Mouse (Mus musculus) intestine, embryonic 14.5 days (tissue): ENCODE measurements at regions not wholly inside any gene's neighbourhood (a gene's known extent, or its start where the extent isn't known, plus 50 kb on each side); places are given as distances from the start of the nearest gene placed in this dataset.

Source experiments
- ATAC-seq: fragments of 200-750 bp; cut with Nextera tagmentation; replicated peaks from 2 replicates; pipeline ENCODE4 v1.8.0; 2017; ENCODE audit warnings: low read depth, moderate number of reproducible peaks, moderate TSS enrichment, moderate library complexity; ENCODE audit not compliant: low FRiP score, low TSS enrichment
- DNase-seq: peaks from one replicate; pipeline ENCODE4 v3.0.0-alpha.2; 2018; ENCODE audit warnings: low spot score
- H3K27ac ChIP-seq: fragments of 300-500 bp; sonication (generic); 2 replicates; pipeline ENCODE4 v1.5.1; 2014; ENCODE audit warnings: low read depth, mild to moderate bottlenecking, control low read depth
- H3K27me3 ChIP-seq: fragments of 300-500 bp; sonication (generic); replicated peaks from 2 replicates; pipeline ENCODE4 v1.6.1; 2014; ENCODE audit warnings: low read length, control low read depth; ENCODE audit not compliant: control insufficient read depth, insufficient read depth
- H3K36me3 ChIP-seq: fragments of 300-500 bp; sonication (generic); 2 replicates; pipeline ENCODE4 v1.6.1; 2014; ENCODE audit warnings: low read length, control low read depth; ENCODE audit not compliant: control insufficient read depth, insufficient read depth
- H3K4me1 ChIP-seq: fragments of 300-500 bp; sonication (generic); replicated peaks from 2 replicates; pipeline ENCODE4 v1.6.1; 2014; ENCODE audit warnings: low read length, control low read depth, mixed read lengths; ENCODE audit not compliant: control insufficient read depth, insufficient read depth
- H3K4me2 ChIP-seq: fragments of 300-500 bp; sonication (generic); 2 replicates; pipeline ENCODE4 v1.6.1; 2014; ENCODE audit warnings: low read length
- H3K4me3 ChIP-seq: fragments of 300-500 bp; sonication (generic); 2 replicates; pipeline ENCODE4 v1.5.1; 2014; ENCODE audit warnings: low read depth, low read length, control low read depth, mixed read lengths
- H3K9ac ChIP-seq: fragments of 300-500 bp; sonication (generic); 2 replicates; pipeline ENCODE4 v1.6.1; 2014; ENCODE audit warnings: mild to moderate bottlenecking, low read length
- H3K9me3 ChIP-seq: fragments of 300-500 bp; sonication (generic); 2 replicates; pipeline ENCODE4 v1.6.1; 2016; ENCODE audit warnings: low read length, control low read depth; ENCODE audit not compliant: control insufficient read depth
- WGBS: fragments of 180-500 bp; shearing (Covaris S2); extraction: QIAGEN DNeasy Blood & Tissue Kit; methylation state at CpG from one replicate; pipeline ENCODE4 v1.1.7; 2014; 5-methylcytosine and 5-hydroxymethylcytosine counted together

DNA sequence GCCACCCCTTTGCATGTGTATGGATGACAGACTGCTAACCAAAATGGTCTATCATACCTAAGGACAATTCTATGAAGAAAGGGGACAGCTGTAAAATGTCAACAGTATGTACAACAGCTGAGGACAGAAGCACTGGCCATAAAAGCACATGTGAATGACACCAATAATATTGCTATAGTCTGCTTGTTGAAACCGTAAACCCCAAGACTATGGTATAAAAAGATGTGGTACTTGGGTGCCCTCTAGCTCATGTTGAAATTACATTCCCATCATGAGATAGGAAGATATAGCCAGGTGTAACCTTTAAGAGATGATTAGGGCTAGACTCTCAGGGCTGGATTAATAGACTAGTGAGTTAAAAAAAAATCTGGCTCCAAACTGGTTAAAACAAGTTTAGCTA lies 361.6 kb upstream of the Sptlc3 start:
- Histone ChIP-seq H3K4me3 (no peak overlapping the region), H3K36me3 (no peaks in the 10 kb centered on the region), H3K4me1 (no peaks in the 10 kb centered on the region), H3K9ac (no peak overlapping the region), H3K9me3 (no peaks in the 10 kb centered on the region), H3K27me3 (no peaks in the 10 kb centered on the region), H3K27ac (no peak overlapping the region), H3K4me2 (no peak overlapping the region)
- DNase-seq (no peak), ATAC-seq (no peak)
- WGBS, result 41% methylated on average over 1 of the region's 1 CpGs

DNA sequence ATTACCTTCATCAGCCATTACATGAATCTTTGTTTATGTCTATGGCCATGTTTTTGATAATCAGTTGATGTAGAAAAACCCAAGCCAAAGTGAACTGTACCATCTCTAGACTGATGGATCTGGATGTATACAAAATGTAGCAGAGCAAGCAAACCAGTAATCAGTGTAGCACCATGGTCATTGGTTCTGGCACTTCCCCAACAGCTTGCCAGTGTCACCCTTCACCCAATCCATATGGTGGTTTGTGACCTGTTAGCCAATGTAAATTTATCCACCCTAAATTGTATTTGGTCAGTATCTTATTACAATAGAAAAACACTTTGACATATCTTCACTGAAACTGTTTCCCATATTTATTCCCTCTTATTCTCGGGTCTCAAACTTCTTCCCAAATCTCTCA lies 346.7 kb upstream of the Sptlc3 start:
- DNase-seq, result no peak
- Histone ChIP-seq H3K9me3 (no peaks in the 10 kb centered on the region), H3K4me1 (no peaks in the 10 kb centered on the region), H3K27ac (no peak overlapping the region), H3K27me3 (no peaks in the 10 kb centered on the region), H3K9ac (no peak overlapping the region), H3K4me2 (no peak overlapping the region), H3K4me3 (no peak overlapping the region), H3K36me3 (no peaks in the 10 kb centered on the region)
- no peak for ATAC-seq
- WGBS, result 84% methylated on average over 1 of the region's 1 CpGs

DNA sequence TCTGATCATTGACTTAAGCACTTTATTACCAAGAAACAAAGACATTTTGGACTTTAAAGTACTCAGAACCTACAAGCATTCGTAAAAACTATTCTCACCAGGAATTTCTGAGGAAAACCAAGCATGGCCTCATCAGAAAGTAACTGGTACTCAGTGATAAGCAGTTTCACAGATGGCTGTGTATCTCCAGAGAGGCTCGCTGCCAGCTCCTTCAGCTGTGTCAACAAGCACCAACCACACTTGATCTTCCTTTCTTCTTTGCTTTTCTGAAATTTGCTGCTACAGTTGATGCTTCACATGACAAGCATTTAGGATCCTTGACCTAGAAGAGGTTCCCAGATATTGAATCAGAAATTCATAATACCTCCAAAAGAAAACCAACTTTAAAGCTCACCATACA lies 314.1 kb upstream of the Sptlc3 start:
- 81% methylated on average over 2 of the region's 2 CpGs for WGBS
- ATAC-seq, result no peak
- H3K4me1 ChIP-seq, result no peaks in the 10 kb centered on the region

DNA sequence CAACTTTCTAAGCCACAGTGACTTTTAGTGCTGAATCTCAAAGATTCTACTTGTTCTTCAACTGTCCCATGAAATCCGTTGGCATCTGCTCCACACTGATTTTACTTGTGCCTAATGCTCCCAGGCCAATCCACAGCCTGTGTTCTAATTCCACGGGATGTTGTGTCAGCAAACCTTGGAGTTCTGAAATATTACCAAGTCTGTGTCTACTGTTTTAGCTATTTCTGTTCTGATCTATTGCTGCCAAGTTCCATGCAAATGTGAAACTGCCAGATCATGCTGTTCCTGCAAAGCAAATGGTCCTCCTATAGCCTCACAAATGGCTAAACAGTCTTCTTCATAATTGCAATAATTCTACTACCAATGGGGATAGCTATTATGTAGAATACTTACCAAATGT lies 295.4 kb upstream of the Sptlc3 start:
- no peaks in the 10 kb centered on the region for H3K9me3 ChIP-seq
- H3K4me2 ChIP-seq, result no peak overlapping the region
- no peak for DNase-seq
- H3K36me3 ChIP-seq, result no peaks in the 10 kb centered on the region
- H3K27me3 ChIP-seq, result no peaks in the 10 kb centered on the region
- WGBS, result 75% methylated on average over 2 of the region's 2 CpGs
- no peaks in the 10 kb centered on the region for H3K4me1 ChIP-seq
- H3K4me3 ChIP-seq, result no peak overlapping the region
- no peak for ATAC-seq
- no peak overlapping the region for H3K27ac ChIP-seq
- no peak overlapping the region for H3K9ac ChIP-seq

More for the DNA sequence above, 314.1 kb upstream of the Sptlc3 start:
- DNase-seq, result no peak
- H3K27me3 ChIP-seq, result no peaks in the 10 kb centered on the region
- no peak overlapping the region for H3K4me3 ChIP-seq
- H3K9ac ChIP-seq, result no peak overlapping the region
- H3K27ac ChIP-seq, result no peak overlapping the region
- H3K9me3 ChIP-seq, result no peaks in the 10 kb centered on the region
- no peak overlapping the region for H3K4me2 ChIP-seq
- no peaks in the 10 kb centered on the region for H3K36me3 ChIP-seq

DNA sequence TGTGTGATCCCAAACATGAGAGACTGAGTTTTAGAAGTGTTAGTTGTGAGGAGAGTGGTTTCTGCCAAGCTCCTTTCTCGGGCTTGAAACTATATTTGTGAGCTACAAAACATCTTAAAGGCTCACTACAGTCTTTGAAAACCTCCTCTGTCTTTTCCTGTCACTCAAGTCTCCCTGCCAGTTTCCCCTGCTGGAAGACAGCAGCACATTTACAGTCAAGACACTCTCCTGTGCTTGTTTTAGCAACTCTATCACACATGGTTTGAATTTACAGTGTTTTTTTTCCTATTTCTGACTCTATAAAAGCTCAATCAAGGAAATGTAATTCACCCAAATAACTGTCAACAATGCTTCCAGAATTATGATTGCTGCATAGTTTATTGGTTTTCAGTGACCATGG lies 286.1 kb upstream of the Sptlc3 start:
- DNase-seq, result no peak
- no peaks in the 10 kb centered on the region for H3K27me3 ChIP-seq
- no peak overlapping the region for H3K4me3 ChIP-seq
- 51% methylated on average over 1 of the region's 1 CpGs for WGBS
- H3K27ac ChIP-seq, result no peak overlapping the region
- H3K9me3 ChIP-seq, result no peaks in the 10 kb centered on the region
- H3K4me1 ChIP-seq, result no peaks in the 10 kb centered on the region
- no peak for ATAC-seq
- no peak overlapping the region for H3K4me2 ChIP-seq
- no peak overlapping the region for H3K9ac ChIP-seq
- H3K36me3 ChIP-seq, result no peaks in the 10 kb centered on the region

DNA sequence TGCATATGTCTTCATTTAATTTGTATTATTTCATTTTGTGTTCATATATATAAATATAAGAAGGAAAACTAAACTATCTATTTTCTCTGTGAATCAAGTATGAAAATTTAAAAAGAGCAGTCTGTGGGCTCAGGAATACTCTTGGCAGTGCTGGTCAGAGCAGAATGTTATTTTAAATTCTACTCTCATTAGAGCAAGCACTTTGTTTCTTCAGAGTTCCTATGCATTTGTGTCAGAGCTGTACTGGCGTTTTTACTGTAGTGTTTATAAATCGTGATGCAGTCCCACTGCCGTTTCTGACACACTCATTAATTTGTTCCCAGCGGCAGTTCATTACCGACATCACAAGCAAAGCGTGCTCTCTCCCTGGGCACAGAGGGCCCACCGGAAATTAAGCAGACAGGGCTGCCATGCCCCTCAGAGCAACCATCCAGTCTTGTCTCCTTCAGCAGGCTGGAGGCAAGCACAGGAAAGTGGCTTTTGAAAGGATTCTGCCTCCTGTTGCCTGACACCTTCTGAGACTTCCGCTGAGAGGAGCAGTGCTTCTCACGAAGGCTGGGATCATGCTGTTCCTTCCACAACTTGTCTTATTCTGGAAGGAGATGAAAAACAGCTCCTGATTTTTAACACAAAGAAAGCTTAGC lies 272.8 kb upstream of the Sptlc3 start:
- H3K36me3 ChIP-seq, result no peaks in the 10 kb centered on the region
- 22% methylated on average over 9 of the region's 9 CpGs for WGBS
- no peaks in the 10 kb centered on the region for H3K27me3 ChIP-seq
- 0 out of 2 replicates have a peak overlapping the region, but pooled peaks have one; percentile 13 for H3K9ac ChIP-seq
- no peaks in the 10 kb centered on the region for H3K9me3 ChIP-seq
- ATAC-seq, result no peak
- H3K4me3 ChIP-seq, result no peak overlapping the region
- peak overlapping the region; percentile 64 for H3K27ac ChIP-seq
- H3K4me2 ChIP-seq, result peak overlapping the region; percentile 35
- no peaks in the 10 kb centered on the region for H3K4me1 ChIP-seq
- peak; percentile 58 for DNase-seq

DNA sequence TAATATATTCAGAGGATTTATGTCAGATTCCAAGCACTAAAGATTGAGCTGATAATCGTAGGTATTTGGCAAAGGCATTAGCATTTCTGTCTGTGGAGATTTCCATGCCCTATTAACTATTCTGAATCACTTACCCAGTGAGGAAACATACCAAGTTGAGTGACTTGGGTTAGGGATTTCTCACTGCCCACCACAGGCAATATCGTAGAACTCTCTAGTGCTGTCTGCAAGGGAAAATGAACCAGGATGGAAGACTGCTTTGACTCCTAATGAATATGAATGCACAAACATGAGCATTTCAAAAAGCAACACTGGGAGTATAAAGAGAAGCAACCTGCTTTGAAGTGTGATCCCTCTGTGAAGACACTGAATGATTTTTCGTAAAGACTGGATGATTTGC lies 263.3 kb upstream of the Sptlc3 start:
- ATAC-seq, result no peak
- Histone ChIP-seq H3K4me1 (no peaks in the 10 kb centered on the region), H3K9me3 (no peaks in the 10 kb centered on the region), H3K27me3 (no peaks in the 10 kb centered on the region), H3K4me2 (no peak overlapping the region), H3K9ac (no peak overlapping the region), H3K4me3 (no peak overlapping the region), H3K36me3 (no peaks in the 10 kb centered on the region), H3K27ac (no peak overlapping the region)
- no peak for DNase-seq
- 70% methylated on average over 3 of the region's 3 CpGs for WGBS

DNA sequence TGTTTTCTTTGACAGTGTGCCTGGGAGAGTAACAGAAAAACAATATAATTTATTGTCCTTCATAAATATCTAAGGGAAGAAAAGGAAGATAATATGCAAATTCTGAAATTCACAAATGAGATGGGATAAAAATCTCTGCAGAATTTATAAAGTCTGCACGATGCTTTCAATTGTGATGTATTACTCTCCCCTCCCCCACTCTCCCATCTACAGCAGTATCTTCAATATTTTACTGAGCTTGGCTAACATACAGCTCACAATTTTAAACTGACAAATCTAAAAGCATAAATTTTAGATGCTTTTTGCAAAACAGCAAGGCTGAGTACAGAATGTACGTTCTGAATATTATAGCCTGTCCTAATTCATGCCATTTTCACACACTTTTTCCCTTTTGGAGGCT lies 243.6 kb upstream of the Sptlc3 start:
- Histone ChIP-seq H3K4me2 (no peak overlapping the region), H3K9me3 (no peaks in the 10 kb centered on the region), H3K9ac (no peak overlapping the region), H3K36me3 (no peaks in the 10 kb centered on the region), H3K27ac (no peak overlapping the region), H3K27me3 (no peaks in the 10 kb centered on the region), H3K4me1 (no peaks in the 10 kb centered on the region), H3K4me3 (no peak overlapping the region)
- WGBS, result 70% methylated on average over 2 of the region's 2 CpGs
- DNase-seq (no peak), ATAC-seq (no peak)

DNA sequence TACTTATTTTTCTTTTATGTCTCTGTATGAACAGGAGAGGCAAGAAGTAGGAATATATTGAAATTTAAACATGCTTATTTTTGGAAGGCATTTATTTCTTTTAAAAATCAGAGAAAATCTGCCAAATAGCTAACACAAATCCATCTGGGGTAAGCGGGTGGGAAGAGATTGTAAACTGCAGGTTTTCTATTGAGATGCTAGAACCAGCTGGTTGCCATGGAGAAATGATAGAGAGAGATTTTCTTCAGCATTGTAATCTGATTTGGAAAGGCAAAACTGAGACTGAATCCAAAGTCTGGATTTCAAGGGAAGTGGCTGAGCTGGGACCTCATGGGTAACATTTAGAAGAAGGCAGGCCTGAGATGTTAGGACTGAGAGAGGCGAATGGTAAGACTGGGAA lies 226.6 kb upstream of the Sptlc3 start:
- no peak overlapping the region for H3K4me2 ChIP-seq
- DNase-seq (no peak), ATAC-seq (no peak)
- H3K9me3 ChIP-seq, result no peaks in the 10 kb centered on the region
- H3K36me3 ChIP-seq, result no peaks in the 10 kb centered on the region
- no peaks in the 10 kb centered on the region for H3K27me3 ChIP-seq
- H3K27ac ChIP-seq, result no peak overlapping the region
- no peak overlapping the region for H3K4me3 ChIP-seq
- H3K9ac ChIP-seq, result no peak overlapping the region
- no peaks in the 10 kb centered on the region for H3K4me1 ChIP-seq
- WGBS, result 94% methylated on average over 2 of the region's 2 CpGs
